Comparison of ENCODE assay signal across 11 mouse cellular contexts in genomic region chr4:154401982-154402932, GRCm38 (mm10).
DNase-seq lines count a peak whose midpoint lies in the region; ATAC-seq and TF ChIP-seq lines count a peak whose summit lies in the region.
"Had no signal": no experiment of that assay in that cellular context is flagged by ENCODE, and none has a peak within 500 bp of the region (broad histone marks: within the 10 kb centered on the region; RNA-seq: fewer than 3 reads in every experiment).

No protein-coding gene starts in this region.

- no peak overlapping the region for H3K27ac ChIP-seq in hindbrain, postnatal 0 days
- no peak overlapping the region for H3K27ac ChIP-seq in hindbrain, embryonic 11.5 days (ENCODE audit: low read depth, low read length)
- H3K27ac ChIP-seq: liver, embryonic 14.5 days had no signal

- no peaks in the 10 kb centered on the region for H3K9me3 ChIP-seq in hindbrain, postnatal 0 days (ENCODE audit: low read length)
- no peaks in the 10 kb centered on the region for H3K9me3 ChIP-seq in hindbrain, embryonic 11.5 days (ENCODE audit: control insufficient read depth, low read length)

- no peak for TF ChIP-seq CTCF in hindbrain, postnatal 0 days (IDR thresholded peaks at IDR 0.05; ENCODE audit: low read depth)

- H3K4me3 ChIP-seq in hindbrain, postnatal 0 days (ENCODE audit: low read length), result no peak overlapping the region
- no peak overlapping the region for H3K4me3 ChIP-seq in hindbrain, embryonic 11.5 days (ENCODE audit: low read depth, low read length)

- H3K27me3 ChIP-seq in hindbrain, postnatal 0 days (ENCODE audit: insufficient read depth, low read length), result no peaks in the 10 kb centered on the region; the same call in 1 of the 2 replicates
- no peaks in the 10 kb centered on the region for H3K27me3 ChIP-seq in hindbrain, embryonic 11.5 days (ENCODE audit: control insufficient read depth, insufficient read depth, low read length)

- DNase-seq in cerebellum, postnatal 10 days, result peak; percentile 69 to 74
- no peak for DNase-seq in cerebellum, postnatal 36 days
- DNase-seq in hindbrain, postnatal 0 days (ENCODE audit: low spot score), result peak; percentile 55
- DNase-seq in hindbrain, embryonic 11.5 days (ENCODE audit: low spot score), result no peak
- peak; percentile 61 for DNase-seq in right cerebral cortex, adult 18-20 months
- DNase-seq in right cerebral cortex, postnatal 4 days, result no peak
- DNase-seq in telencephalon, adult 2 months (ENCODE audit: low read depth, low spot score), result peak; percentile 53
- DNase-seq in thymus, postnatal 36 days, result no peak

- no peak overlapping the region for H3K4me2 ChIP-seq in hindbrain, postnatal 0 days (ENCODE audit: low read depth, low read length)
- H3K4me2 ChIP-seq in hindbrain, embryonic 11.5 days (replicated peaks; ENCODE audit: low read depth, low read length), result no peak overlapping the region

- H3K36me3 ChIP-seq in hindbrain, postnatal 0 days (ENCODE audit: insufficient read depth, low read length), result no peaks in the 10 kb centered on the region
- H3K36me3 ChIP-seq in hindbrain, embryonic 11.5 days (ENCODE audit: control insufficient read depth, insufficient read depth, low read length), result no peaks in the 10 kb centered on the region
- H3K36me3 ChIP-seq: G1E had no signal

- no peak overlapping the region for H3K9ac ChIP-seq in hindbrain, postnatal 0 days (replicated peaks; ENCODE audit: low read length)
- no peak overlapping the region for H3K9ac ChIP-seq in hindbrain, embryonic 11.5 days (ENCODE audit: low read depth, low read length)
- H3K9ac ChIP-seq: liver, embryonic 14.5 days had no signal

- no peak for ATAC-seq in hindbrain, postnatal 0 days
- ATAC-seq in hindbrain, embryonic 11.5 days (ENCODE audit: low FRiP score), result no peak
- ATAC-seq: intestine, postnatal 0 days had no signal

- WGBS in hindbrain, postnatal 0 days, result 39% methylated on average over 10 of the region's 10 CpGs
- 52% methylated on average over 10 of the region's 10 CpGs for WGBS in hindbrain, embryonic 11.5 days

- H3K4me1 ChIP-seq in hindbrain, postnatal 0 days (ENCODE audit: insufficient read depth, low read length), result peaks cover 21% of the 10 kb centered on the region
- H3K4me1 ChIP-seq in hindbrain, embryonic 11.5 days (replicated peaks; ENCODE audit: control insufficient read depth, insufficient read depth, low read length), result peaks cover 6% of the 10 kb centered on the region; the same call in 1 of the 2 replicates

Comparison
In these comparisons a context has a peak if more than half of its experiments do, and no peak if none do; other contexts are left out.
1. DNase-seq: peak in cerebellum, postnatal 10 days (2 of 2), hindbrain, postnatal 0 days (single experiment), right cerebral cortex, adult 18-20 months (single experiment) and telencephalon, adult 2 months (single experiment); none in cerebellum, postnatal 36 days (0 of 2), hindbrain, embryonic 11.5 days (single experiment), right cerebral cortex, postnatal 4 days (single experiment) and thymus, postnatal 36 days (0 of 2).